Mouse (Mus musculus) lung, embryonic 14.5 days (tissue): Measurements from ENCODE around the gene Jun. TPM values are rescaled to one million over a fixed set of nuclear protein-coding genes. Genes with fewer than 3 reads are reported as not detected.

Source experiments
- ATAC-seq: fragments of 200-750 bp; cut with Nextera tagmentation; 2 replicates; pipeline ENCODE4 v1.8.0; 2017; ENCODE audit warnings: mild to moderate bottlenecking, moderate TSS enrichment, moderate library complexity; ENCODE audit not compliant: insufficient read depth
- DNase-seq: peaks from one replicate; pipeline ENCODE4 v3.0.0-alpha.2; 2015
- H3K27ac ChIP-seq: fragments of 300-500 bp; sonication (generic); 2 replicates; pipeline ENCODE4 v1.5.1; 2014; ENCODE audit warnings: low read depth, mild to moderate bottlenecking, moderate library complexity
- H3K27me3 ChIP-seq: fragments of 300-500 bp; sonication (generic); 2 replicates; pipeline ENCODE4 v1.6.1; 2014; ENCODE audit warnings: low read length, control low read depth; ENCODE audit not compliant: insufficient read depth
- H3K36me3 ChIP-seq: fragments of 300-500 bp; sonication (generic); 2 replicates; pipeline ENCODE4 v1.6.1; 2014; ENCODE audit warnings: control low read depth; ENCODE audit not compliant: insufficient read depth
- H3K4me1 ChIP-seq: fragments of 300-500 bp; sonication (generic); 2 replicates; pipeline ENCODE4 v1.6.1; 2014; ENCODE audit warnings: antibody characterized with exemption, control low read depth; ENCODE audit not compliant: insufficient read depth
- H3K4me2 ChIP-seq: fragments of 300-500 bp; sonication (generic); 2 replicates; pipeline ENCODE4 v1.6.1; 2014; ENCODE audit warnings: mild to moderate bottlenecking
- H3K4me3 ChIP-seq: fragments of 300-500 bp; sonication (generic); 2 replicates; pipeline ENCODE4 v1.5.1; 2014; ENCODE audit warnings: low read depth, low read length
- H3K9ac ChIP-seq: fragments of 300-500 bp; sonication (generic); 2 replicates; pipeline ENCODE4 v1.6.1; 2014
- H3K9me3 ChIP-seq: fragments of 300-500 bp; sonication (generic); 2 replicates; pipeline ENCODE4 v1.6.1; 2016; ENCODE audit warnings: low read depth, low read length, control low read depth
- CTCF ChIP-seq: IDR thresholded peaks from 2 replicates; pipeline ENCODE4 v1.5.1; 2016; ENCODE audit warnings: antibody characterized with exemption, low read depth
- WGBS: fragments of 180-500 bp; shearing (Covaris S2); extraction: QIAGEN DNeasy Blood & Tissue Kit; methylation state at CpG from one replicate; pipeline ENCODE4 v1.1.7; 2014; 5-methylcytosine and 5-hydroxymethylcytosine counted together
- polyA plus RNA-seq: library from polyadenylated mRNA; unstranded; fragments of >200 nt; fragmentation: Nextera tagmentation; extraction: Ambion mirVana; gene quantifications from 2 replicates; pipeline ENCODE4 v1.2.1, GENCODE M21; 2014

The Jun gene
- polyA plus RNA-seq, 1 experiment from 2014 or later = 71.5 TPM

DNA sequence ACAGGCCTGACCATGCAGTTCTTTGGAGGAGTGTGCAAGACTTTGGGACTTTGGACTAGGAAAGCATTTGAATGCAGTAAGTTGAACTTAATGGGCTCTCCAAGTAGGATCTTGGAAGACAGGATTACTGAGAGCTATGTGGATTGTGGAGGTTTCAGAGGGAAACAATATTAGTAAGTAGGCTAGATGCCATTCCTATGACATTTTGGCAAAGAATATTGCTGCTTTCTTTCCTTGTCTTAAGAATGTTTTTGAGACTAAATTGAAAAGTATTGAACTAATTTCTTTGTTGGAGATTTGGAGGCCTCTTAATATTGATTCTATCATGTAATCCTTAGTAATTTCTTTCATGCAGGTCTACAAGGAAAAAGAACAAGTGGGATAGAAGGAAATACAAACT lies 39.8 kb downstream of the Jun start:
- H3K4me2 ChIP-seq = no peak overlapping the region
- no peak overlapping the region for H3K9ac ChIP-seq
- H3K4me3 ChIP-seq = no peak overlapping the region
- no peak overlapping the region for H3K27ac ChIP-seq
- no peaks in the 10 kb centered on the region for H3K9me3 ChIP-seq
- no peaks in the 10 kb centered on the region for H3K36me3 ChIP-seq
- ATAC-seq (no peak), DNase-seq (no peak)
- no peaks in the 10 kb centered on the region for H3K4me1 ChIP-seq
- no peaks in the 10 kb centered on the region for H3K27me3 ChIP-seq
- no peak for TF ChIP-seq CTCF

DNA sequence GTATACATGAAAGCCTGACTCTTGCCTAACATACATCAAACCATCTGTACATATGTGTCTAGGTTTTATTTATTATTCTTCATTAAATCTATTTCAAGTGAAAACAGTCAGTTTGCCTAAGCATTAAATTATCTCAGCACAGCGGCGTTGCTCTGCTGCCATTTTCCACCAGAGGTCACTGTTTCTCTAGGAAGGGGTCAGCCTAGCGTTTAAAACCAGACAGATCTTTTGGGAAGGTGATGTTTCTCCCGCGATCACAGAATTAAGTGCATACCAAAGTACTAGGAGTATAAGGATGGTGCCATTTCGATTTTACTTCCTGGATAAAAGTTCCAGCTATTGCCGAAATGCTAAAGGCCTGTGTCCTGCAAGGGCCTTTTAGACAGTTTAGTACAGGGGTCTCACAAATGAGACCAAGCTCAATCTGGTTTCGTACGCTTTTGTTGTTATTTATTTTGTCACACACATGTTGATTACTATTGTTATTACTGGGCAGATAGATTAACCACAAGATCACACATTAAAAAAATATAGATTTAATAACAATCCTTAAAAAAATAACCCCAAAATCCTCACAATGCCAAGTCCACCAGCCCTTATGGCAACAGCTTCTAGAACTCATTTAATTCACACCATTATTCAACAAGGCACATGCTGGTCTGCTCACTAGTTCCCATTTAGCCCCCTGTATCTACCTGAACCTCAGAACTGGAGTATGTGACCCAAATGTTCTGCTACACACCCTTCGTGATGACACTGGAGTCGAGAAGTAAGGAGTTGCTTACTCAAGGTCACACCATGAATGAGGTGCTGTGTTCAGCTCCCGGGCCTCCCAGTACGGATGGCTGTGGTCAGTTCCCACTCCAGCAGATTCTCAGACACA lies 43.6 kb downstream of the Jun start:
- ATAC-seq (peak; percentile 78; the same call in 1 of the 2 replicates), DNase-seq (peak; percentile 92)
- H3K4me2 ChIP-seq = no peak overlapping the region

DNA sequence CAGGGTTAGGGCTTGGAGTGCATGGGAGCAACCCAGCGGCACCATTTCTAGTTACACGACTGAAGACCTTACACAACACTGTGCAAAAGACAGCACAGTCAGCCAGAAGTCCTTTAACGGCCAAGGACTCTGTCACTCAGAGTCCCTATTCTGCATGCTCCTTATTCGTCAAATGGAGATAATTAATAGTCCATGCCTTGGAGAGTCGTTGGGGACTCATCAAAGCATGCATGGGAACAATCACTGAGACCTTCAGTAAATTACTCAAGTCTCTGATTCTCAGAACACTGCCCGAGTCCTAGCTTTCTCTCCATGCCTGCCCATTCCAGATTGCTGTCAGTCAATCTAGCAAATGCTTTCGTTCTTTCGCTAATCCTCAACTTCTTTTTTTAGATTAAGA lies 44.3 kb downstream of the Jun start:
- no peak overlapping the region for H3K9ac ChIP-seq
- DNase-seq (no peak), ATAC-seq (peak; percentile 46; the same call in 1 of the 2 replicates)
- no peak for TF ChIP-seq CTCF
- no peaks in the 10 kb centered on the region for H3K9me3 ChIP-seq
- H3K4me2 ChIP-seq = no peak overlapping the region
- no peak overlapping the region for H3K27ac ChIP-seq
- H3K4me1 ChIP-seq = no peaks in the 10 kb centered on the region
- no peaks in the 10 kb centered on the region for H3K36me3 ChIP-seq
- no peak overlapping the region for H3K4me3 ChIP-seq
- no peaks in the 10 kb centered on the region for H3K27me3 ChIP-seq
- WGBS = 63% methylated on average over 8 of the region's 8 CpGs

More for the DNA sequence above, 43.6 kb downstream of the Jun start:
- Histone ChIP-seq H3K9ac (no peak overlapping the region), H3K27me3 (no peaks in the 10 kb centered on the region), H3K4me3 (no peak overlapping the region), H3K27ac (no peak overlapping the region), H3K36me3 (no peaks in the 10 kb centered on the region), H3K4me1 (no peaks in the 10 kb centered on the region), H3K9me3 (no peaks in the 10 kb centered on the region)
- peak; percentile 93 for TF ChIP-seq CTCF
- 40% methylated on average over 13 of the region's 13 CpGs for WGBS

DNA sequence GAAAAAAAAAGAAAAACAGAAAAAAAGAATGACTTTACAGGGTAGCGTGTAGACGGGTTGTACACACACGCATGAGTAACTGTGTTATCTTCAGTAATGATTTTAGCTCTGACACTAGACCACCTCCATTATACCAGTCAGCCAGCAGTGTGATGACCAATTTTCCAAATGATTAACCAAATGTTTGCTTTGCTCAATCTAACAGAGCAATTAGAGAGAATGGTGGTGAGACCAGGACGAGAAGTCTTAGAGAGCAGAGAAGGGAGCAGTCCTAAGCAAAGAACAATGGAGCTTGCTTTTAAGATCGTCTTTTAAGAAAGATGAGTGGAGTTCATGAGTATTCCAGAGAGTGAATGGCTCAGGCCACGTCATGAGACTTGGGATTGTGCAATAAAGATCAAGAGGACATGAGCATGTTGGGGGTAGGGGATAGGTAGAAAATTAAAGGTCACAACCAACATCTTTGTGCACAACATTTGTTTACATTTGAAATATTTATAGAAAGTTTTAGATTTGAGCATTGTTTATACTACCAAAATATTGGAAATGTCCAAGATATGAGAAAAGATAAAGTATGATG lies 46.7 kb downstream of the Jun start:
- ATAC-seq = no peak
- WGBS = 66% methylated on average over 6 of the region's 6 CpGs
- H3K4me1 ChIP-seq = no peaks in the 10 kb centered on the region

DNA sequence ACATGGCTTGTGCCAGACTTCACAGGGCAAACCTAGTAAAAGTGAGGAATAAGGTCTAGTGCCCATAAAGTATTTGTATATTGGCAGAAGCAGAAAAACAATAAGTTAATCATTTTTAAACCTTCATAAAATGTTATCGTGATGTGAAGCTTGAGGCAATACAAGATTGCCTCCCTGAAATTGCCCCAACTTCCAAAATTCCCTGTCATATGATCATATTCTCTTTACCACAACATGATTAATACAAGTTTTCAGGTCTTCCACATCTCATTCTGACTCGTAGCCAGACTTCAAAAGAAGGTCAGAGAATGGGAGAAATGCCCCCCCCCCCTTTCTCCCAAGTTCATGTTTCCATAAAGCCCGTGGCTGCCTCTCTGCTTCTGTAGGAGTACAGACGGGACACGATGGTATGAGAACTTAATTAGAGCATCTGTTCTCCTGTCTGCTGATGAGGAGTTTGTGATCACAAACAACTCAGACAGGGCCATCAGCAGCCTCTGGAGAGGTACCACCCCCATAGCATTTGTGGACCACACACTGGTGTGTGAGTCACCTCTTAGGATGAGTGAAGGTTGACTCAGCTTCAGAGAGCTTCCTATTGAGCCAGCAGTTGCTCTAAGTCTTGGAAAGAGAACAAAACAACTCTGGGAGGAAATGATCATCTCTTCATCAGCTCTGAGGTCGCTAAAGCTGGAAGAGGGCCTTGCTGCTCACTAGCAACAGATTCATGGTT lies 50.8 kb downstream of the Jun start:
- no peaks in the 10 kb centered on the region for H3K9me3 ChIP-seq
- no peaks in the 10 kb centered on the region for H3K4me1 ChIP-seq
- no peak overlapping the region for H3K27ac ChIP-seq
- ATAC-seq (0 out of 2 replicates have a peak, but pooled peaks have one; percentile 35), DNase-seq (no peak)
- H3K4me3 ChIP-seq = no peak overlapping the region
- no peak overlapping the region for H3K9ac ChIP-seq
- 50% methylated on average over 6 of the region's 6 CpGs for WGBS
- H3K27me3 ChIP-seq = no peaks in the 10 kb centered on the region
- no peak overlapping the region for H3K4me2 ChIP-seq
- no peak for TF ChIP-seq CTCF
- no peaks in the 10 kb centered on the region for H3K36me3 ChIP-seq

More for the DNA sequence above, 46.7 kb downstream of the Jun start:
- no peaks in the 10 kb centered on the region for H3K27me3 ChIP-seq
- no peak overlapping the region for H3K9ac ChIP-seq
- no peak overlapping the region for H3K4me2 ChIP-seq
- DNase-seq = no peak
- TF ChIP-seq CTCF = no peak
- H3K36me3 ChIP-seq = no peaks in the 10 kb centered on the region
- H3K4me3 ChIP-seq = no peak overlapping the region
- no peak overlapping the region for H3K27ac ChIP-seq
- H3K9me3 ChIP-seq = no peaks in the 10 kb centered on the region

DNA sequence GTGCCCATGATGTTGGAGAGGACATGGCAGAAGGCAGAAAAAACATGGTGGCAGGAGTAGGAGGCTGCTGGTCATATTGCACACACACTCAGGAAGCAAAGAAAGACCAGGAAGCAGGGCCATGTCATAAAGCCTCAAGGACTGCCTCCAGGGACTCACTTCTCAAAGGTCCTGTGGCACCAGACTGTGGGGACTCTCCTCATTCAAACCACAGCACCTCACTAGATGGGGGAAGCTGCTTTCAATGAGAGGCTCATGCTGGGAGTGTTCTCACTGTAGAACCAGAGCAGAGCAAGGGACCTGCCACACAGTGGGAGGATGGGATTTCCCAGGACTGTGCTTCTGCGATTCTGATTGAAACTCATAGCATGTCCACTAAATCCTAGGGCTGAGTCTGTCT lies 51.9 kb downstream of the Jun start:
- H3K27me3 ChIP-seq = no peaks in the 10 kb centered on the region
- no peak for ATAC-seq
- H3K9me3 ChIP-seq = no peaks in the 10 kb centered on the region
- no peak overlapping the region for H3K4me2 ChIP-seq
- H3K36me3 ChIP-seq = no peaks in the 10 kb centered on the region
- H3K4me1 ChIP-seq = no peaks in the 10 kb centered on the region
- TF ChIP-seq CTCF = no peak
- H3K27ac ChIP-seq = no peak overlapping the region
- 80% methylated on average over 1 of the region's 1 CpGs for WGBS
- no peak overlapping the region for H3K9ac ChIP-seq
- no peak overlapping the region for H3K4me3 ChIP-seq
- no peak for DNase-seq

DNA sequence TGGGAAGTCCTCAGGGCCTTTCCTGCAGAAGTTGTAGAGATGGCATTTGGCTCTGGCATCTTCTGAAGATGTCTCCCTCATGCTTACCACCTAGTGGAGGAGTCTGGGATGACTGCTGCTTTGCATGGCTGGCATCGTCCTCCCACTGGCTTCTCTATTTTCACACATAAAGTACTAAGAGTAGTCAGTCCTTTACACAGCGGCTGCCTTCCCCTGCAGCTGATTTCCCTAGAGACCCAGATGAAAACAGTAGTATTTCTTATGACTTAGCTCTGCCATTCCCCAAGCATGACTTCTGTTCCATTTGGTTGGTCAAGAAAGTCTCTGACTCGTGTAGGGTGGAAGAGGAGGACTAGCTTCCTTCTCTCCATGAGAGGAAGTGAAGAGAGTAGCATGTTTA lies 52.8 kb downstream of the Jun start:
- no peaks in the 10 kb centered on the region for H3K4me1 ChIP-seq
- DNase-seq (no peak), ATAC-seq (no peak)
- no peak overlapping the region for H3K9ac ChIP-seq
- no peak overlapping the region for H3K4me3 ChIP-seq
- H3K36me3 ChIP-seq = no peaks in the 10 kb centered on the region
- WGBS = 63% methylated on average over 3 of the region's 3 CpGs
- H3K9me3 ChIP-seq = no peaks in the 10 kb centered on the region
- no peak overlapping the region for H3K4me2 ChIP-seq
- TF ChIP-seq CTCF = peak; percentile 35
- no peaks in the 10 kb centered on the region for H3K27me3 ChIP-seq
- no peak overlapping the region for H3K27ac ChIP-seq

Other genes with a start within 250 kb of the Jun start
- gene Eqtn, start 123.4 kb downstream of the Jun start, polyA plus RNA-seq = not detected in 2 replicates
- gene Mysm1, start 73.1 kb downstream of the Jun start, polyA plus RNA-seq = 31.1 and 31.6 TPM in 2 replicates